Mouse (Mus musculus): ENCODE measurements around the gene Ano10. TPM values are rescaled to one million over a fixed set of nuclear protein-coding genes. Genes with fewer than 3 reads are reported as not detected.

Gene Ano10
- polyA plus RNA-seq, 1 experiment from 2014 or later = 32.6 TPM

- no peaks in the 10 kb centered on the region for H3K36me3 ChIP-seq (ENCODE audit: insufficient read depth, low read length)
Observed at GRCm38 (mm10) chr9:122234741-122235140, 59.5 kb downstream of the Ano10 start.

GRCm38 (mm10) chr9:122233972-122234345 lies 60.3 kb downstream of the Ano10 start:
- TF ChIP-seq CTCF (IDR thresholded peaks at IDR 0.05; ENCODE audit: low read depth) = no peak
- Histone ChIP-seq H3K36me3 (ENCODE audit: insufficient read depth, low read length) (no peaks in the 10 kb centered on the region), H3K4me3 (replicated peaks; ENCODE audit: low read depth, low read length) (no peak overlapping the region), H3K9ac (ENCODE audit: low read depth, low read length) (no peak overlapping the region), H3K27me3 (ENCODE audit: insufficient read depth, low read length) (no peaks in the 10 kb centered on the region), H3K4me2 (ENCODE audit: low read length) (no peak overlapping the region), H3K4me1 (replicated peaks; ENCODE audit: insufficient read depth, low read length) (no peaks in the 10 kb centered on the region), H3K9me3 (replicated peaks; ENCODE audit: low read length) (no peaks in the 10 kb centered on the region), H3K27ac (no peak overlapping the region)
- no peak for ATAC-seq (replicated peaks; ENCODE audit: low FRiP score, low read depth)
- WGBS = 50% methylated on average over 7 of the region's 7 CpGs
- no peak for DNase-seq (ENCODE audit: low spot score)

More at GRCm38 (mm10) chr9:122234741-122235140, 59.5 kb downstream of the Ano10 start:
- Histone ChIP-seq H3K9me3 (replicated peaks; ENCODE audit: low read length) (no peaks in the 10 kb centered on the region), H3K4me2 (ENCODE audit: low read length) (no peak overlapping the region), H3K9ac (ENCODE audit: low read depth, low read length) (no peak overlapping the region), H3K27ac (no peak overlapping the region), H3K4me1 (replicated peaks; ENCODE audit: insufficient read depth, low read length) (no peaks in the 10 kb centered on the region), H3K27me3 (ENCODE audit: insufficient read depth, low read length) (no peaks in the 10 kb centered on the region), H3K4me3 (replicated peaks; ENCODE audit: low read depth, low read length) (no peak overlapping the region)
- no peak for ATAC-seq (replicated peaks; ENCODE audit: low FRiP score, low read depth)
- no peak for DNase-seq (ENCODE audit: low spot score)
- WGBS = 85% methylated on average over 3 of the region's 3 CpGs
- TF ChIP-seq CTCF (IDR thresholded peaks at IDR 0.05; ENCODE audit: low read depth) = no peak

GRCm38 (mm10) chr9:122233316-122233971 lies 60.8 kb downstream of the Ano10 start:
- no peaks in the 10 kb centered on the region for H3K36me3 ChIP-seq (ENCODE audit: insufficient read depth, low read length)
- H3K27ac ChIP-seq = no peak overlapping the region
- DNase-seq (ENCODE audit: low spot score) = no peak
- no peak overlapping the region for H3K9ac ChIP-seq (ENCODE audit: low read depth, low read length)
- 92% methylated on average over 8 of the region's 8 CpGs for WGBS
- no peak for TF ChIP-seq CTCF (IDR thresholded peaks at IDR 0.05; ENCODE audit: low read depth)
- no peaks in the 10 kb centered on the region for H3K4me1 ChIP-seq (replicated peaks; ENCODE audit: insufficient read depth, low read length)
- no peaks in the 10 kb centered on the region for H3K27me3 ChIP-seq (ENCODE audit: insufficient read depth, low read length)
- no peaks in the 10 kb centered on the region for H3K9me3 ChIP-seq (replicated peaks; ENCODE audit: low read length)
- H3K4me3 ChIP-seq (replicated peaks; ENCODE audit: low read depth, low read length) = no peak overlapping the region
- no peak for ATAC-seq (replicated peaks; ENCODE audit: low FRiP score, low read depth)
- H3K4me2 ChIP-seq (ENCODE audit: low read length) = no peak overlapping the region

GRCm38 (mm10) chr9:122232912-122233311 lies 61.3 kb downstream of the Ano10 start:
- no peaks in the 10 kb centered on the region for H3K9me3 ChIP-seq (replicated peaks; ENCODE audit: low read length)
- no peak for ATAC-seq (replicated peaks; ENCODE audit: low FRiP score, low read depth)
- no peak overlapping the region for H3K27ac ChIP-seq
- H3K4me1 ChIP-seq (replicated peaks; ENCODE audit: insufficient read depth, low read length) = no peaks in the 10 kb centered on the region
- no peak overlapping the region for H3K9ac ChIP-seq (ENCODE audit: low read depth, low read length)
- no peaks in the 10 kb centered on the region for H3K27me3 ChIP-seq (ENCODE audit: insufficient read depth, low read length)
- H3K4me2 ChIP-seq (ENCODE audit: low read length) = no peak overlapping the region
- no peak for DNase-seq (ENCODE audit: low spot score)
- no peak for TF ChIP-seq CTCF (IDR thresholded peaks at IDR 0.05; ENCODE audit: low read depth)
- WGBS = 83% methylated on average over 2 of the region's 2 CpGs
- H3K36me3 ChIP-seq (ENCODE audit: insufficient read depth, low read length) = no peaks in the 10 kb centered on the region
- H3K4me3 ChIP-seq (replicated peaks; ENCODE audit: low read depth, low read length) = no peak overlapping the region

- H3K9ac ChIP-seq (ENCODE audit: low read depth, low read length) = no peak overlapping the region
- no peak overlapping the region for H3K4me2 ChIP-seq (ENCODE audit: low read length)
- no peak overlapping the region for H3K4me3 ChIP-seq (replicated peaks; ENCODE audit: low read depth, low read length)
- no peak for DNase-seq (ENCODE audit: low spot score)
- no peaks in the 10 kb centered on the region for H3K27me3 ChIP-seq (ENCODE audit: insufficient read depth, low read length)
- H3K36me3 ChIP-seq (ENCODE audit: insufficient read depth, low read length) = no peaks in the 10 kb centered on the region
- H3K4me1 ChIP-seq (replicated peaks; ENCODE audit: insufficient read depth, low read length) = no peaks in the 10 kb centered on the region
- no peak for ATAC-seq (replicated peaks; ENCODE audit: low FRiP score, low read depth)
- WGBS = 61% methylated on average over 4 of the region's 4 CpGs
- no peaks in the 10 kb centered on the region for H3K9me3 ChIP-seq (replicated peaks; ENCODE audit: low read length)
- no peak for TF ChIP-seq CTCF (IDR thresholded peaks at IDR 0.05; ENCODE audit: low read depth)
- H3K27ac ChIP-seq = no peak overlapping the region
Observed at GRCm38 (mm10) chr9:122230701-122231100, 63.5 kb downstream of the Ano10 start.

- DNase-seq (ENCODE audit: low spot score) = no peak
Observed at GRCm38 (mm10) chr9:122226419-122226818, 67.8 kb downstream of the Ano10 start.

GRCm38 (mm10) chr9:122225309-122225708 lies 68.9 kb downstream of the Ano10 start:
- WGBS = 51% methylated on average over 7 of the region's 7 CpGs
- Histone ChIP-seq H3K4me3 (replicated peaks; ENCODE audit: low read depth, low read length) (no peak overlapping the region), H3K36me3 (ENCODE audit: insufficient read depth, low read length) (no peaks in the 10 kb centered on the region), H3K4me1 (replicated peaks; ENCODE audit: insufficient read depth, low read length) (no peaks in the 10 kb centered on the region), H3K4me2 (ENCODE audit: low read length) (no peak overlapping the region), H3K9me3 (replicated peaks; ENCODE audit: low read length) (no peaks in the 10 kb centered on the region), H3K27me3 (ENCODE audit: insufficient read depth, low read length) (no peaks in the 10 kb centered on the region), H3K9ac (ENCODE audit: low read depth, low read length) (no peak overlapping the region), H3K27ac (no peak overlapping the region)
- DNase-seq (ENCODE audit: low spot score) (peak; percentile 82), ATAC-seq (replicated peaks; ENCODE audit: low FRiP score, low read depth) (0 out of 2 replicates have a peak, but pooled peaks have one; percentile 5)
- TF ChIP-seq CTCF (IDR thresholded peaks at IDR 0.05; ENCODE audit: low read depth) = peak; percentile 80

More at GRCm38 (mm10) chr9:122226419-122226818, 67.8 kb downstream of the Ano10 start:
- H3K4me2 ChIP-seq (ENCODE audit: low read length) = no peak overlapping the region
- no peaks in the 10 kb centered on the region for H3K27me3 ChIP-seq (ENCODE audit: insufficient read depth, low read length)
- WGBS = 95% methylated on average over 4 of the region's 4 CpGs
- no peak for ATAC-seq (replicated peaks; ENCODE audit: low FRiP score, low read depth)
- no peak overlapping the region for H3K9ac ChIP-seq (ENCODE audit: low read depth, low read length)
- no peaks in the 10 kb centered on the region for H3K4me1 ChIP-seq (replicated peaks; ENCODE audit: insufficient read depth, low read length)
- H3K4me3 ChIP-seq (replicated peaks; ENCODE audit: low read depth, low read length) = no peak overlapping the region
- H3K36me3 ChIP-seq (ENCODE audit: insufficient read depth, low read length) = no peaks in the 10 kb centered on the region
- TF ChIP-seq CTCF (IDR thresholded peaks at IDR 0.05; ENCODE audit: low read depth) = no peak
- H3K27ac ChIP-seq = no peak overlapping the region
- H3K9me3 ChIP-seq (replicated peaks; ENCODE audit: low read length) = no peaks in the 10 kb centered on the region

All from kidney, postnatal 0 days (tissue).